Mouse (Mus musculus) forebrain, embryonic 11.5 days (tissue): Measurements from ENCODE around the gene Slc9a1. TPM values are rescaled to one million over a fixed set of nuclear protein-coding genes. Genes with fewer than 3 reads are reported as not detected.
A peak's percentile ranks its signal among the peaks of the same experiment; 100 is the strongest.

Source experiments
- ATAC-seq: fragments of 200-750 bp; cut with Nextera tagmentation; replicated peaks from 2 replicates; pipeline ENCODE4 v1.8.0; 2017; ENCODE audit warnings: moderate TSS enrichment; ENCODE audit not compliant: low FRiP score
- DNase-seq: peaks from one replicate; pipeline ENCODE4 v3.0.0-alpha.2; 2017; ENCODE audit warnings: low spot score
- H3K27ac ChIP-seq: fragments of 300-500 bp; sonication (generic); 2 replicates; pipeline ENCODE4 v1.5.1; 2014; ENCODE audit warnings: low read depth, low read length
- H3K27me3 ChIP-seq: fragments of 300-500 bp; sonication (generic); 2 replicates; pipeline ENCODE4 v1.6.1; 2014; ENCODE audit warnings: mild to moderate bottlenecking, low read length, mixed read lengths; ENCODE audit not compliant: control insufficient read depth, insufficient read depth
- H3K36me3 ChIP-seq: fragments of 300-500 bp; sonication (generic); 2 replicates; pipeline ENCODE4 v1.6.1; 2014; ENCODE audit warnings: mild to moderate bottlenecking, low read length, moderate library complexity, mixed read lengths; ENCODE audit not compliant: control insufficient read depth, insufficient read depth
- H3K4me1 ChIP-seq: fragments of 300-500 bp; sonication (generic); replicated peaks from 2 replicates; pipeline ENCODE4 v1.6.1; 2014; ENCODE audit warnings: low read length, mixed read lengths; ENCODE audit not compliant: control insufficient read depth, insufficient read depth
- H3K4me2 ChIP-seq: fragments of 300-500 bp; sonication (generic); 2 replicates; pipeline ENCODE4 v1.6.1; 2014; ENCODE audit warnings: low read depth, mild to moderate bottlenecking, low read length, moderate library complexity, mixed read lengths; ENCODE audit not compliant: severe bottlenecking
- H3K4me3 ChIP-seq: fragments of 300-500 bp; sonication (generic); 2 replicates; pipeline ENCODE4 v1.5.1; 2014; ENCODE audit warnings: low read depth, low read length
- H3K9ac ChIP-seq: fragments of 300-500 bp; sonication (generic); 2 replicates; pipeline ENCODE4 v1.6.1; 2014; ENCODE audit warnings: low read length
- H3K9me3 ChIP-seq: fragments of 300-500 bp; sonication (generic); 2 replicates; pipeline ENCODE4 v1.6.1; 2016; ENCODE audit warnings: low read length, mixed read lengths; ENCODE audit not compliant: control insufficient read depth
- WGBS: fragments of 180-500 bp; shearing (Covaris S2); extraction: QIAGEN DNeasy Blood & Tissue Kit; methylation state at CpG from one replicate; pipeline ENCODE4 v1.1.7; 2014; 5-methylcytosine and 5-hydroxymethylcytosine counted together
- polyA plus RNA-seq: library from polyadenylated mRNA; unstranded; fragments of >200 nt; fragmentation: Nextera tagmentation; extraction: Ambion mirVana; gene quantifications from 2 replicates; pipeline ENCODE4 v1.2.1, GENCODE M21; 2014

Gene Slc9a1
- polyA plus RNA-seq, 1 experiment from 2014 or later = 9.4 TPM

GRCm38 (mm10) chr4:133412575-133413540, 43.4 kb downstream of the Slc9a1 start:
- no peak overlapping the region for H3K4me3 ChIP-seq

DNA sequence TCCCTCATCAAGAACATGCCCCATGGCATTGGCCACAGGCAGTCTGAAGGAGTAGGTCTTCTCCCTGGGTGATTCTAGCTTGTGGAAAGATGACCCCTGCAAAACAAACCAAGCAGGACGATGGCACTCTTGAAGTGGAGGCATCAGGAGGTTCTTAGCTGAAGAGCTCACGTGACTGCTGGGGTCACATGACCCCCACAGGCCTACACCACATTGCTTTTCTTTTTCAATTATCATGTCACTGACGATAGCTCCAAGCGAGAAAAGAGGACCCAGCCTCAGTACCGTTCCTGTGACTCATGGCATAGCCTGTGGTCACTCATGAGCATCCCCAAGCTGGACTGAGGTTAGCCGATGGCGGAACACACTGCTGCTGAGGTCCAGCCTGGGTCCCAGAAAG, 44.1 kb downstream of the Slc9a1 start:
- WGBS = 93% methylated on average over 7 of the region's 7 CpGs
- Histone ChIP-seq H3K36me3 (no peaks in the 10 kb centered on the region), H3K4me3 (no peak overlapping the region), H3K27me3 (no peaks in the 10 kb centered on the region), H3K9me3 (no peaks in the 10 kb centered on the region), H3K4me2 (no peak overlapping the region), H3K9ac (no peak overlapping the region), H3K27ac (no peak overlapping the region), H3K4me1 (no peaks in the 10 kb centered on the region)
- DNase-seq (no peak), ATAC-seq (no peak)

More at GRCm38 (mm10) chr4:133412575-133413540, 43.4 kb downstream of the Slc9a1 start:
- H3K9ac ChIP-seq = no peak overlapping the region
- no peaks in the 10 kb centered on the region for H3K36me3 ChIP-seq
- no peak overlapping the region for H3K4me2 ChIP-seq
- ATAC-seq (no peak), DNase-seq (no peak)
- no peaks in the 10 kb centered on the region for H3K27me3 ChIP-seq
- WGBS = 88% methylated on average over 16 of the region's 16 CpGs
- H3K4me1 ChIP-seq = no peaks in the 10 kb centered on the region
- no peaks in the 10 kb centered on the region for H3K9me3 ChIP-seq
- no peak overlapping the region for H3K27ac ChIP-seq

DNA sequence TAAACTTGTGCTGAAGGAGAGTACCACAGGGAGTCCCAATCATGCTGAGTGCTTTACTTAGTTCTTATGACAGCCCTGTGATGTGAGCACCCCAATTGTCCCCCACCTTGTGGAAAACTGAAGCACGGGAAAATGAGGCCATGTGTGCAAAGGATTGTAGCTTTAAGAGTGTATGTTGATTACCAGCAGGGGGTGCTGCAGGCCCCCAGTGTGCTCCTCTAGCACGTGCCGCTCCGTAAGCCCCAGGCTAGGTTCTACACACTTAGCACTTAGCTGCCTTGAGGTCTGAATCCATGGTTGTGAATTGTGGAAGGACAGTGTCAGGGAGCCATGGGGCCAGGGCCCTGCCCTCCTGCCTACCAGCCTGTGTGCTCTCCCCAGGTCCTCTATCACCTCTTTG, 45.4 kb downstream of the Slc9a1 start:
- ATAC-seq (no peak), DNase-seq (no peak)
- Histone ChIP-seq H3K9ac (no peak overlapping the region), H3K36me3 (no peaks in the 10 kb centered on the region), H3K4me1 (no peaks in the 10 kb centered on the region), H3K9me3 (no peaks in the 10 kb centered on the region), H3K27ac (no peak overlapping the region), H3K4me3 (no peak overlapping the region), H3K27me3 (no peaks in the 10 kb centered on the region), H3K4me2 (no peak overlapping the region)
- WGBS = 64% methylated on average over 4 of the region's 4 CpGs

DNA sequence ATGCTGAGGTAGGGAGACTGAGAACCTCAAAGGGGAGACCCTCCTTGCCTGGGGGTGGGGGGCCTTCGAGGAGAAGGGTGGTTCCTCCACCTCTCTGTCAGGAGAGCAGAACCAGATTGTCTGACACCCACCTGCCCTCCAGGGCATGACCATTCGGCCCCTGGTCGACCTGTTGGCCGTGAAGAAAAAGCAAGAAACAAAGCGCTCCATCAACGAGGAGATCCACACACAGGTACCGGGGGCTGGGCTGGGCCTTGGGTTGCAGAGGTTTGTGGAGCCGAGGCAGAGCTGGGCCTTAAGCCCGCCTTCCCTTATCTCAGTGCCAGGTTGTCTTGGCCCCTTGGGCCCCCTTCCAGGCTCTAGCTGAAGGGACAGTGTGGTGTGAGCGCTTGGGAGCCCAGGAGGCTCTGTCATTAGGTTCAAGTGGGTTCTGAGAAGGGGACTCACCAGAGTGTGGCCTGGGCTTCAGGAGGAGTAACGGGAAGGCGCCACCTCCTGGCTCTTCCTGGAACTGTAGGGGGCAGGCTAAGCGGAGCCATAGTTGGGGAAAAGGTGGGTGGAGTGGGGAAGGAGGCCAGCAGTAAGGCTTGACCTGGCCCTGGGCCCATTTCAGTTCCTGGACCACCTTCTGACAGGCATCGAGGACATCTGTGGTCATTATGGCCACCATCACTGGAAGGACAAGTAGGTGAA, 50.0 kb downstream of the Slc9a1 start:
- H3K4me2 ChIP-seq = no peak overlapping the region
- no peak overlapping the region for H3K4me3 ChIP-seq
- no peaks in the 10 kb centered on the region for H3K27me3 ChIP-seq
- peak; percentile 77 for DNase-seq
- H3K36me3 ChIP-seq = no peaks in the 10 kb centered on the region
- H3K4me1 ChIP-seq = no peaks in the 10 kb centered on the region
- H3K27ac ChIP-seq = no peak overlapping the region
- ATAC-seq = no peak
- no peak overlapping the region for H3K9ac ChIP-seq
- H3K9me3 ChIP-seq = no peaks in the 10 kb centered on the region
- 69% methylated on average over 14 of the region's 14 CpGs for WGBS

- H3K36me3 ChIP-seq = no peaks in the 10 kb centered on the region
Measured at GRCm38 (mm10) chr4:133421989-133422388, 52.5 kb downstream of the Slc9a1 start.

DNA sequence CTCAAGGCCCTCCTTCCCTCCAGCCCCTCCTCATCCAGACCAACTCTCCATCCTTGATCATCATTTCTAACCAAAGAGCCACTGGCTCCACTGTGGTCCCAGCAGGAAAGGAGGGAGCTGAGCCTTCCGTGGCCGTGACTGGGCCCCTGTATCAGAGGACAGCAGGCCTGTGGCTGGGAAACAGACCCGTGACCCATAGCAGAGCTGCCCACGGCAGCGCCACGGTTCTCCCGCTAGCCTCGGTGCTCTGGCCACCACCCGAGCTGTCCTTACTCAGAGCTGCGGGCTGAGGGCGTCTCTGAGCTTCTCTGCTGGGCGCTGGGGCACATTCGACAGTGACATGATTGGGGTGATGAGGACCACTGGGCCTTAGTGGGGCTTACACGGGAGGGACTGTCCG, 53.1 kb downstream of the Slc9a1 start:
- H3K9ac ChIP-seq = no peak overlapping the region
- no peaks in the 10 kb centered on the region for H3K36me3 ChIP-seq
- no peaks in the 10 kb centered on the region for H3K27me3 ChIP-seq
- no peaks in the 10 kb centered on the region for H3K4me1 ChIP-seq
- H3K9me3 ChIP-seq = no peaks in the 10 kb centered on the region
- no peak for DNase-seq
- no peak for ATAC-seq
- no peak overlapping the region for H3K27ac ChIP-seq
- H3K4me2 ChIP-seq = no peak overlapping the region
- 84% methylated on average over 15 of the region's 15 CpGs for WGBS
- no peak overlapping the region for H3K4me3 ChIP-seq

More at GRCm38 (mm10) chr4:133421989-133422388, 52.5 kb downstream of the Slc9a1 start:
- no peak overlapping the region for H3K27ac ChIP-seq
- H3K9ac ChIP-seq = no peak overlapping the region
- H3K4me3 ChIP-seq = no peak overlapping the region
- H3K27me3 ChIP-seq = no peaks in the 10 kb centered on the region
- 94% methylated on average over 12 of the region's 12 CpGs for WGBS
- ATAC-seq (no peak), DNase-seq (no peak)
- H3K9me3 ChIP-seq = no peaks in the 10 kb centered on the region
- no peak overlapping the region for H3K4me2 ChIP-seq
- no peaks in the 10 kb centered on the region for H3K4me1 ChIP-seq

DNA sequence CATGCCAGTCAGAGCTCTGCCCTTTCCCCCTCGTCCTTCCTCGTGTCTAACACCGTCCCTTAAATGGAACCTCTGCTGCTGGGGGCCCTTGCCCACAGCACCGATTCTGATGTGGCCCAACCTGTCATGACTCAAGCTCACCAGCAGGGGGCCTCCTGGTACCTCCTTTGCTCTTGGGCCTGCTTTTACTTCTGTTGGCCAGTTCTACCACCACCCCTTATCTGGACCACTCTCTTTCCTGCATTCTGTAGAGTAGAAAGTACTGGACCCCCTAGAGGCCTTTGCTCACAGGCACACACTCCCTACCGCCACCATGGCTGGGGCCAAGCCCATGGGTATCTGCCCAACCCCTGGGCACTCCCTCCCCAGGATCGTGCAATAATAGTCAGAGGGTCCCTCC, 53.6 kb downstream of the Slc9a1 start:
- Histone ChIP-seq H3K27me3 (no peaks in the 10 kb centered on the region), H3K27ac (no peak overlapping the region), H3K4me2 (no peak overlapping the region), H3K9me3 (no peaks in the 10 kb centered on the region), H3K4me1 (no peaks in the 10 kb centered on the region), H3K4me3 (no peak overlapping the region), H3K36me3 (no peaks in the 10 kb centered on the region), H3K9ac (no peak overlapping the region)
- peak; percentile 80 for DNase-seq
- ATAC-seq = no peak
- 51% methylated on average over 6 of the region's 6 CpGs for WGBS

- Histone ChIP-seq H3K4me1 (no peaks in the 10 kb centered on the region), H3K9ac (no peak overlapping the region), H3K4me3 (no peak overlapping the region), H3K4me2 (no peak overlapping the region), H3K9me3 (no peaks in the 10 kb centered on the region), H3K27ac (no peak overlapping the region), H3K27me3 (no peaks in the 10 kb centered on the region), H3K36me3 (no peaks in the 10 kb centered on the region)
- no peak for DNase-seq
- ATAC-seq = no peak
- 81% methylated on average over 6 of the region's 6 CpGs for WGBS
Measured at GRCm38 (mm10) chr4:133423691-133424090, 54.2 kb downstream of the Slc9a1 start.
